Mouse (Mus musculus): Measurements from ENCODE around the gene Gli2.

Gene Gli2

GRCm38 (mm10) chr1:118940269-118940840, 113.1 kb downstream of the Gli2 start:
- DNase-seq (ENCODE audit: low spot score): no peak

GRCm38 (mm10) chr1:118938206-118938605, 115.2 kb downstream of the Gli2 start:
- no peak for DNase-seq (ENCODE audit: low spot score)

- no peak for DNase-seq (ENCODE audit: low spot score)
These were observed 117.3 kb downstream of the Gli2 start for GRCm38 (mm10) chr1:118936108-118936507.

- DNase-seq (ENCODE audit: low spot score): no peak
These were observed 117.9 kb downstream of the Gli2 start for GRCm38 (mm10) chr1:118935518-118935917.

GRCm38 (mm10) chr1:118932167-118932566, 121.3 kb downstream of the Gli2 start:
- DNase-seq (ENCODE audit: low spot score): no peak

- no peak for DNase-seq (ENCODE audit: low spot score)
These were observed 125.7 kb downstream of the Gli2 start for GRCm38 (mm10) chr1:118927543-118928354.

- DNase-seq (ENCODE audit: low spot score): no peak
These were observed 126.9 kb downstream of the Gli2 start for GRCm38 (mm10) chr1:118926556-118926955.

GRCm38 (mm10) chr1:118922189-118922588, 131.2 kb downstream of the Gli2 start:
- no peak for DNase-seq (ENCODE audit: low spot score)

- no peak for DNase-seq (ENCODE audit: low spot score)
These were observed 135.7 kb downstream of the Gli2 start for GRCm38 (mm10) chr1:118917520-118918220.

- DNase-seq (ENCODE audit: low spot score): no peak
These were observed 136.8 kb downstream of the Gli2 start for GRCm38 (mm10) chr1:118916477-118917075.

- no peak for DNase-seq (ENCODE audit: low spot score)
These were observed 139.7 kb downstream of the Gli2 start for GRCm38 (mm10) chr1:118913414-118914385.

GRCm38 (mm10) chr1:118912929-118913328, 140.5 kb downstream of the Gli2 start:
- no peak for DNase-seq (ENCODE audit: low spot score)

- no peak for DNase-seq (ENCODE audit: low spot score)
These were observed 142.0 kb downstream of the Gli2 start for GRCm38 (mm10) chr1:118911427-118911727.

GRCm38 (mm10) chr1:118910693-118911426, 142.6 kb downstream of the Gli2 start:
- DNase-seq (ENCODE audit: low spot score): no peak

- no peak for DNase-seq (ENCODE audit: low spot score)
These were observed 144.4 kb downstream of the Gli2 start for GRCm38 (mm10) chr1:118909051-118909450.

- DNase-seq (ENCODE audit: low spot score): no peak
These were observed 145.8 kb downstream of the Gli2 start for GRCm38 (mm10) chr1:118907574-118907973.

- no peak for DNase-seq (ENCODE audit: low spot score)
These were observed 148.1 kb downstream of the Gli2 start for GRCm38 (mm10) chr1:118905319-118905718.

- DNase-seq (ENCODE audit: low spot score): no peak
These were observed 148.5 kb downstream of the Gli2 start for GRCm38 (mm10) chr1:118904909-118905308.

- no peak for DNase-seq (ENCODE audit: low spot score)
These were observed 149.0 kb downstream of the Gli2 start for GRCm38 (mm10) chr1:118904431-118904830.

GRCm38 (mm10) chr1:118903742-118904141, 149.7 kb downstream of the Gli2 start:
- no peak for DNase-seq (ENCODE audit: low spot score)

Measured in c-Kit-positive CD71-positive TER-119-positive erythroid progenitor cells, embryonic 14.5 days (primary cell).